Mouse (Mus musculus) lung, postnatal 25 days (tissue): ENCODE measurements around the gene Fars2.

Source experiments
- DNase-seq: peaks from one replicate; pipeline ENCODE4 v3.0.0; 2022; ENCODE audit warnings: low spot score

Gene Fars2

DNA sequence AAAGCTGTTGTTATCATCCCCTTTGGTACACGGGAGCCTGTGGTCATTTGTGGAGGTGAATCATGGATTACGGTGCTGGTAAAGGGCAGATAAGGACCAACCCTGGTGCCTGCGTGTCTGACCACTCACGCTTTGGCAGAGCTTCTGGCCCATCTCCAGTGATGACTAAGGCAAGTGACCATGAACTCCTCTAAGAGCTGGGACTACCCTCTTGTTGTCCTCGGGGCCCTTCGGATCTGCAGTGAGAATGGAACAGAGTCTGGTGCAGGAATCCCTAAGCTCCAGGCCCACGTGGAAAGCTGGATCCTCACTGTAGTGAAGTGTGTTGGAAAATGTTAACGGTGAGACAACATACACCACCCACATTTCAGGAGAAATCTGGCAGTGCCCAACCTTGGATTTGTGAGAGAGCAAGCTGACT, 579.1 kb downstream of the Fars2 start:
- peak; percentile 15 for DNase-seq

- DNase-seq: no peak
Measured at GRCm38 (mm10) chr13:36707088-36707690, 590.0 kb downstream of the Fars2 start.

- DNase-seq: no peak
Measured at GRCm38 (mm10) chr13:36714101-36714500, 596.9 kb downstream of the Fars2 start.

- DNase-seq: no peak
Measured at GRCm38 (mm10) chr13:36716708-36717107, 599.5 kb downstream of the Fars2 start.

DNA sequence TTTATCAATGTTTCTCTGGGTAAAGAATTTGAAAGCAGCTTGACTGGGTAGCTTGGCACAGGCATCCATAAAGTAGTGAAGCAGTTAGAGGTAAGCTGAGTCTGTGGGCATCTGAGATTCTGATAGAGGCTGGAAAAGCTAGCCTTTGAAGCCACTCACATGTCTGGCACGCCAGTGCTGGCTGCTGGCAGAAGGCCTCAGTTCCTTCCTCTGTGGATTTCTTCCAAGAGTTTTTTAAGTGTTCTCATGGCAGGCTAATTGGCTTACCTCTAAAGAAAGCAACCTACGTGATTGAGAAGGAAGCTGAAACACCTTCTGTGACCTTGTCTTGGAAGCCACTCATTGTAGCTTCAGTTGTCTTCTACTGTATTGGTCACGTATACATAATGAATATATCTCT, 600.2 kb downstream of the Fars2 start:
- peak; percentile 60 for DNase-seq

GRCm38 (mm10) chr13:36720297-36721017, 603.2 kb downstream of the Fars2 start:
- no peak for DNase-seq

DNA sequence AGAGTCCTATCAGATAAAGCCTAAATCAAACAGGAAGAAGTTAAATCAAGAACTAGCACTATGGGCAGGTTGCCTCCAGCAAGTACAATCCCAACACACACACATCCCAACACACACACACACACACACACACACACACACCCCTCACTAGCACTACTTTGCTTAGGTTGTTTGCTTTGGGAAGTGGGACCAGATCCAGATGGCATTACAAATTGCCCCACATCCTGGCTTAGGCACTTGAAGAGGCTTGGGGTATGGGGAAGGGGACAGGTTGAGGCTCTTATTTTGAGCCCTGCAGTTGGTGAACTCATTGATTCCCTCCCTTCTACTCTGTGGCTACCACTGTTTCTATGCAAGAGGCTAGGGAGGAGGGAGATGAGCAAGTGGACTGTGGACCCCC, 605.1 kb downstream of the Fars2 start:
- DNase-seq: no peak

- no peak for DNase-seq
Measured at GRCm38 (mm10) chr13:36723726-36724300, 606.6 kb downstream of the Fars2 start.

DNA sequence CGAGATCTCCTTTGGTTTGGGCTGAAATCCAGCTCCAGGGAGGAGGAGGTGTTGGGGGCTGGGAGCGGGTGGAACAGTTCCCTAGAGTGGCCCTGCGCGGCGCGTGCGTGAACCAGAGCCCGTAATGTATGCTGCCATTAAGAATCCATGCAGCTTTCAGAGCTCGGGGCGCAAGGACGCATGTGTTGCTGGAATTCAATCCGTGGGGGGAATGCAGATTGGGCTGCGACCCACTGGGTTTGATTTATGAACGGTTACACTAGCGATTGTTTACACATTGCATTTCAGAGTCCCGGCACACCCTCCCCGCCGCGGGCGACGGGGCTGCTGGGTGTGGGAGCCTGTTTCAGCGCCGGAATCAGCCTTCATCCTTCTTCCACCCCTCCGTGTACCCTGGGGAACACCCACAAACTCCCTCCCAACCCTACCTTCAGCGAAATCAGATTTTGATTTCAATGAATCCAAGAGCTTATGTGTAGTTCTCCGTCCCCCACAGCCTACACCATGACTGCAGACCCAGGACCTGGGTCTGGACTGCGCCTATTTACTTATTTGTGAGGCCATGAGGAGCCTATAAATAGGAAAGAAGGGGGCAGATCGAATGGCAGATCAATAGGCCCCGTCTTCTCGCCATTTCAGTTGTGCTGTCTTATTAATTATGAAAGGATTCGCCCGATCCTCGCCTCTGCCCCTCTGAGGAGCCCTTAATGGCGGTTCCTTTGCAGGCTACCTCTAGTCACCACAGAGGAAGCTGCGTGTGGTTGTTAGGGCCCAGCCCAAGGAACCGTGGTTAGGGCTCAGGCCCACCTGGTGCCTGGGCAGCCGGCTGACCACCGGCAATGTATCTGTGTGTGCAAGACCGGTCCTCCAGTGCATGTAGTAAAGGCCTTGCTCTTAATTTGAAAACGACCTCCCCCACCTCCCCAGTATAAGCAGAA, 607.6 kb downstream of the Fars2 start:
- no peak for DNase-seq

DNA sequence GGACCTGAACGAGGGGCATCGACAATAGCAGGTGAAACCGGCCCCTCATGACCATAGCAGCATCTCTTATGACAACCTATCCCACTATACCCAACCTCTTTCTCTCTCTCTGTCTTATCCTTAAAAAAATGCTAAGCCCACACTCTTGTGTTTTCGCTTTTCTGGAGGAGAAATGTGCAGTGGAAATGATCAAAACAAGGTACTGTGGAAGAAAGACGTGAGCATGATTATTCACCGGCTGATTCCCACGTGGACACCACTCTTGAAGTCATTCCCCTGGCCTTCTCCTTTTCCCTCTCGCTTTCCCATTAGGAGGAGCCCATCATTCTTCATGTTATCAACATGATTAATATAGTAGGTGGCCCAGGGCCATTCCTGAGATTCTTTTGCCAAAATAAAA, 608.7 kb downstream of the Fars2 start:
- no peak for DNase-seq

DNA sequence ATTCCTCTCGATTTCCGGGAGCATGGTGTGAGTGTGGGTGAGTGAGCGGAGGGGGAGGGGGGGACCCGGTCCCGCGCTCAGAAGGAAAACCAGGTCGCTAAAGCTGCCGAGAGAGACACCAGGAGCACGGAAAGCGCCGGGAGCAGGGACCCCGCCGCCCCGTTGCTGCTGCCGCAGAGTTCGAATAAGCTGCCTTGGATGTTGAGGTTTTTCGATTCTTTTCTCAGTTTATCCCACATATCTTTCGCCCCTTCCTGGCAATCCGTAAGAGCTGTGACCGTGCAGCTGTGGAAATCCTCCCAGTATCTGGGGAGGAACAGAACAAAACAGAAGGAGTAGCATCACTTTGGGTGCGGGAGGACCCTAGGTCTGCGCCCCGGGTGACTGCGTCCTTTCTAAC, 609.3 kb downstream of the Fars2 start:
- DNase-seq: no peak

DNA sequence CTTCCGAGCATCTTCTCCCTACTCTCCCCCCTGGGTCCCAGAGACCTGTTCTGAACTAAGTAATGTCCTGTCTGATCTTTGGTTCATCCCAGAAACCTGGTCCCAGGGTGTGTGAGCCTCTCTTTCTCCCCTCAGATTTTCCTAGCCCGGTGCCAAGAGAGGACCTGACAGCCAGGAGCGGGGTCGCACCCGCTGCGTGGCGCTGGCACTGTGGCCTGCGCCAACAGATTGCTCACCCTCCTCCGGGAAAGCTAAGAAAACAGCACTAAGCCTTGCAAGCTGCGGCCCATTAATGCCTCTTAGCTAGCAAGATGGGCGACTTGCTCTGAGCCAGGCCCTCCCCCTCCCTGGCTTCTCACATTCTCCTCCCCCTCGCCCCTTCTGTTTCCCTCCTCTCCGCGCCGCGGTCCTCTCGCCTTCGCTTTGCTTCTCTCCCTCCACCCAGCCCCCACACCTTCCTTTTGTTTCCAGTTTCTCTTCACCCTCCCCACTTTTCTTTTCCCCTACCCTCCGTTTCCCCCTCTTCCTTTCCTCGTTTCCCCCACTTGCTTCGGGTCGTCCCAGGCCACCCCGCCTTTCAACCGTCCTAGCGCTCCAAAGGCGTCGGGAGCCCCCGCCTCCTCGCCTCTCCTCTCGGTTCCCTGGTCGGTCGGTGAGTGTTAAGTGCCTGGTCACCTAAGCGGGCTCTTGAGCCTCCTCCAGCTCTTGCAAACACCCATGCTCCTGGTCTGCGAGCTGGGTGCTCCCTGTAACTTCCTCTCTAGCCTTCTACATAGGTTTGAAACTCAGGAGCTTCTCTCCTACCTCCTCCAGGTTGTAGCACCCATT, 610.0 kb downstream of the Fars2 start:
- peak; percentile 31 for DNase-seq

DNA sequence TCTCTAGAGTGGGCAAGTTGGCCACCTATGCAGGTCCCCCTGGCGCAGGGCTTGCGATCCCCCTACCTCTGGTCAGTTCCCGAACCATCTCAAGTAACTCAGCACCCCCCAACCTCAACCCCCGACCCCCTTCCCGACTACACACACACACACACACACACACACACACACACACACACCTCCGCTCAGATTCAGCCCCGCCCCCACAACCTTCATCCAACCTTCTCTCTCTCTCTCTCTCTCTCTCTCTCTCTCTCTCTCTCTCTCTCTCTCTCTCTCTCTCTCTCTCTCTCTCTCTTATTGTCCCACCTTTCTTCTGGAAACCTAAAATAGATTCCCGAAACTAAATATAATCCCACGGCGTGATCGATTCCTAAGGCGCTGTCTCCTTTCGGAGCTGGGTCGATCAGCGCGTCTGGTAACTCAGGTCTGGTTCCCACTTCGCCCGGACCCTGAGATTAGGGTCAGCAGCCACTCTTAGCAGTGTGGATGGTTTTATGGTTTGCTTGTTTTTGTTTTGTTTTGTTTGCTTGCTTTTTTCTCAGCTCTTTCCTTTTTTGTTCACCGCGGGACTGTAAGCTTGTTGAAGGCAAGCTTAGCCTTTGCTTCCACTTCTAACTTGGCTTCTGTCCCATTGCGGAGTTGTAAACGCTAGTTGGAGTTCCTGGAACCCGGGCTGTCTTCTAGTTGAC, 610.7 kb downstream of the Fars2 start:
- no peak for DNase-seq

DNA sequence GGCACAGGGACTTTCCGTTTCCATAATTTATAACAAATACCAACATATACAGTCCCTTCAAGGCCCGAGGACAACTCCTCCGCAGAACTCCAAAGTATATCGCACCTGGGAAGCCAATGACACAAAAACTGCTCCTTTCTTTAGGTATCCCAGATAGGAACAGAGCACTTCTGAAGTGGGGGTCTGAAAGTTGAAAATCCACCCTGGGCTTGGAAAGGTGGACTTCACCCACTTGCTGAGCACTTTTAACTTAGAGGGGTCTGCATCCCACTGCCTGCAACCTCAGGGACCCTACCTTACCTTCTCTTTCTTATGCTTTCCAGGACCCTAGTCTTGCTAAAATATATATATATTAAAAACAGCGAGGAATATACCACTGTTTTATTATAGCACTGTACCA, 611.3 kb downstream of the Fars2 start:
- DNase-seq: no peak

GRCm38 (mm10) chr13:36729731-36730340, 612.6 kb downstream of the Fars2 start:
- no peak for DNase-seq

DNA sequence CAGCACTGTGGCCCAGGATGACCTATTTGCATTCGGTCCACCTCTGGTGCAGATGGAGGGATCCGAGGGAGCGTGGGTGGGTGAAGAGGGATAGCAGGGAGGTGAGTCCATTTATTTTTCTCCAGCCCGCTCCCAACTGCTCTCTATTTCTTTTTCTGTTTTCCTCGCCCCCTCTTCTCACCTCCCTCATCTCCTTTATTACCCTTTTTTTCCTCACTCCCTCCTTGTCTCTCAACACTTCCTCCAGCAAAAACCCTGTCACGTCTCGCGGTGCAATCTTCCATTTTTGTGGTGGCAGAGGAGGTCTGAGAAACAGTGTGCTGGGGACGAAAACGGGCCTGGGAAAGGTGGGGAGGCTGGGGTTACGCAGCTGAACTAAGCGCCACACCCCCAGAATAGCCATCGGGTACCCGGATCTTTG, 613.1 kb downstream of the Fars2 start:
- DNase-seq: no peak

- DNase-seq: peak; percentile 24
Measured at GRCm38 (mm10) chr13:36731016-36731930, 614.1 kb downstream of the Fars2 start.

DNA sequence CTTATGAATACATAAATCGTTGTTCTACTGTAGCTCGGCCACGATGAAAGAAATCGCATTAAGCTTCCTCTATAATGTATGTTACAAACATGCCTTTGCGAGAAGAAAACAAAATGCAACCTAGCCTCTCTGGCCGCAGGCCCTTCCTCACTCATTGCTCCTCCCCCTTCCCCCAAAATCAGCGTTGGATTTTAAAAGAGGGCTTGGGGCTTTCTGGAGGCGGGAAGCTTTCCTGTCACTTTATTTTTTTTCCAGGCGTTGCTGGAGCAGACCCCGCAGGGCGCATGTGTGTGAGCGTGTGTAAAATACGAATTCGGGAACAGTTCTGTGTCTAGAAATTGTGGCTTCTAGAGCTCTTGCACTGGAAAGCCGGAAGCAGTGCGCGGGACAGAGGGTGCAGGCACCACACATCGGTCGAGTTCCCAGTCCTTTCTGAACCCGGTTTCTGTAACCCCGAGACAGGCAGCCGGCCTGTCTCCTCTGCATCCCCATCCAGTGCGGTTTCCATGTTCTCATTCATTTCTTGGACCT, 614.8 kb downstream of the Fars2 start:
- DNase-seq: no peak

DNA sequence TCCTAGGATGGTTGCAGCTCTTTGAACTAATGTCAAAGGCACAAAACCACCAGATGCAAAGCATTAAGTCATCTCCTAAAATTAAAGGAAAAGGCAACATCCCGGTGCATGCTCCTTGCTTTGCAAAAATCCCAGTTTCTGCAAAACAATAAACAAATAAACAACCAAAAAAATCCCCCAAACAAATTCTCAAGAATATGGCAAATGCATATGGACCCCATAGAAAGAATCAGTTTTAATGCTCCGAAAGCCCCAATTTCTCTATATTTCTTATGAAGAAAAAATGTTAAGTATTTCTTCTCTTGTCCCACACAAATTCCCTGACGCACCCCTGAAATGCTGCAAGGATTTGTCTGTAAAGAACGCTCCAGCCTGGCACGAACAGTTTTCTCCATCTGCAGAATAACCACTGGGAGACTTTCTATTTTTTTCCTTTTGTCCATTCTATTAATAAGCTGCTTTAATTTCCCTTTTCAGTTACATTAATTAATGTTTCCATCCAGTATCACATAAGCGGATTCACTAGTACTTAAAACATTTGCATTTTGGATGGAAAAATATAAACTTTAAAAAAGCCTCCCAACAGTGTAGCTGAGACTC, 615.8 kb downstream of the Fars2 start:
- DNase-seq: no peak
